Mouse (Mus musculus) erythroid progenitor cell, adult 5-6 weeks (primary cell): ENCODE results near the gene 5730455P16Rik. TPM values are rescaled to one million over a fixed set of nuclear protein-coding genes. Genes with fewer than 3 reads are reported as not detected.
"Not testable (repeated sequence)": the region's sequence is repeated elsewhere in the genome, so short reads cannot be mapped to it uniquely, and the experiment has no call there.

Experiments used
- ATAC-seq: replicated peaks from 2 replicates; pipeline ENCODE4 v1.8.0; 2016; ENCODE audit warnings: moderate number of reproducible peaks, mild to moderate bottlenecking, moderate TSS enrichment, inconsistent platforms; ENCODE audit not compliant: poor library complexity, low FRiP score, severe bottlenecking
- total RNA-seq, 2 experiments: library from RNA; stranded (forward) in 1 of 2; stranded (reverse) in 1 of 2; fragments of 150-400 nt in 1 of 2; fragments of 186-747, 209-891 nt in 1 of 2; gene quantifications; 2 replicates each; pipeline versions ENCODE4 v1.2.3 to v1.2.4; 2015 to 2017; ENCODE audit warnings: low replicate concordance in 2 of 2

Gene 5730455P16Rik
- total RNA-seq, 2 experiments from 2014 or later: 4.5 to 7.5 TPM

DNA sequence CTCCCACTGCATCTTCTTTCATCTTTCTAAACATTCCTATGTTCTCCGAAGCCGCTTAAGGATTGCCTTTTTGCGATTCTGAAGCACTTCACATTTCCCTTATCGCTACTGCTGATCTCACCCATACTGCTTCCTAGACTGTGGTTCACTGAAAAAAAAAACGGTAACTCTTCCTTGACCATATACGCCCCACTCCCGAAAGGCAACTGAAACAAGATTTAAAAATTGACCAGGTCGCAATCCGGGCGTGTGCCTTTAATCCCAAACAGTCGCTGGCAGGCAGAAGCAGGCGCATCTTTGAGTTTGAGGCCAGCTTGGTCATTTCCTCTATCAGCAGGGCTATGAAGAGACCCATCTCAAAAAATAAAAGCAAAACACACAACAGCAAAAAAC, 4.8 kb upstream of the 5730455P16Rik start:
- ATAC-seq: peak; percentile 47

- ATAC-seq: not testable (repeated sequence)
Observed at GRCm38 (mm10) chr11:80379184-80379583, 1.4 kb upstream of the 5730455P16Rik start.

- ATAC-seq: not testable (repeated sequence)
Observed at GRCm38 (mm10) chr11:80378452-80379068, 726 bp upstream of the 5730455P16Rik start.

- no peak for ATAC-seq
Observed at GRCm38 (mm10) chr11:80376651-80377050, 1.2 kb downstream of the 5730455P16Rik start.

DNA sequence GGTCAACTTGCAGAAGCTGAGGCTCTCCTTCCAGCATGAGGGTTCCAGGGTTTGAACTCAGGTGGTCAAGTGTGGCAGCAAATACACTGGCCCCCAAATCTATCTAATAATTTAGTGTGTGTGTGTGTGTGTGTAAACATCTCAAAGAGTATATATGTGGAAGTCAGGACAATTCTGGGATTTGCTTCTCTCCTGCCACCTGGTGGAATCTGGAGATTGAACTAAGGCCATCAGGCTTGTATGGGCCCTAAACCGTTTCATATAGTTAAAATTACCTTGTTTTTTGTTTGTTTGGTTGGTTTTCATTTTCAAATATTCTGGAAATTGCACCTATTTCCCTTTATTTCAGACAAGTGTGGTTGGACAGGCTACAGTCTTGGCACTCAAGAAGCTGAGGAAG, 8.9 kb downstream of the 5730455P16Rik start:
- no peak for ATAC-seq

DNA sequence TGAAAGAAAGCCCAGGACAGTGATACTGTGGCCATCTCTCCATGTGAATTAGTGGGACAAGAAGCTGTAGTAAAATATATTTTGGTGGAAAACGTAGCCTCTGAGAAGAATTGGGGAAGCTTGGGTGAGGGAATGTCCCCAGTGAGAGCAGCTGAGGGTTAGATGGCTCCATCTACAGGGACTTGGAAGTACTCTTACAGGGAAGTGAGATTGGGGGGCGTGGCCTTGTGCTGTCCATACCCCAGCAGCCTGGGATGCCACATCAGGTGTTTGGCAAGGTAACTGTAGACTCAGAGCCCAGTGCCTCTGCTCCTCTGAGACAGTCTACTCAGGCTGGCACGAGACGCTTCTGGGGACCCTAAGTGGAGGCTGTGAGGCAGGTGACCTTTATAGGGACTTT, 23.0 kb downstream of the 5730455P16Rik start:
- no peak for ATAC-seq

DNA sequence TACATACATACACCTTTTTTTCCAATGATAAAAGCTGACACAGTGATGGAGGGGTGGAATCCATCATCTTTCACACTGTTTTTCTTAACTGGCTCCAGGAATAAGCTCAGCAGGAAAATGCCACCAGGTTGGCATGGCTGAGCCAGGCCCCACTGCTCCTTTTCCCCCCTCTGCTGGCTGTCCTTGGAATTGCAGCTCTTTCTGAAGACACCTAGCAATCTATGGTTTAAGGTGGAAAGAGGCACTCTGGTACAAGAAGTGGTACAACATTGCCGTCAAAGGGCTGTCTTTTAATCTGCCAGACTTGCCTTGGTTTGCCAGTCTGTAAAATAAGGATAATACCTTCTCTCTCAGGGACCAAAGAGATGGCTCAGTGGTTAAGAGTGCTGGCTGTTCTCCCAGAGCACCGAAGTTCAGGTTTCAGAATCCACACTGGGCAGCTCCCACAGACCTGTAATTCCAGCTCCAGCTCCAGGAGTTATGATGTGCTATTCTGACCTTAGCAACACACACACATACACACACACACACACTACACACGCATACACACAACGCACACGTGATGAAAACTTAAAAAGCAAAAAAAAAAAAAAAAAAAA, 25.9 kb downstream of the 5730455P16Rik start:
- peak; percentile 91 for ATAC-seq

DNA sequence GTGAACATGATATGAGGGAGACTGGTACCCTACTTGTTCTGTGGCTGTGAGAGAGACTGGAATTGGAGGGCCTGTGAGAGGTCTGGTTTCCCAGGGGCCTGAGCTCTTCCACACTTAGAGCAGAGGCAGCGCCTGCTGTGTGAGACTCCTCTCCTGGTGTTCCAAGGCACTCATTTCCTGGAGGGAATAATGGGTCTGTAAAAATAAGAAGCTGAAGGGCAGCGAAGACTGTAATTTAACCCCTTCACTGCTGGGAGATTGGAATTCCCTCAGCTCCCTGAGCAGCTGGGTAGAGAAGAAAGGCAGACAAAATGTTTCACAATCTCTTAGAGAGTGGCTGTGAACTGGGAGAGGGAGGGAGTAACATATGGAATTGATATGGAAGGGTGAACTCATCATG, 35.4 kb downstream of the 5730455P16Rik start:
- ATAC-seq: no peak

DNA sequence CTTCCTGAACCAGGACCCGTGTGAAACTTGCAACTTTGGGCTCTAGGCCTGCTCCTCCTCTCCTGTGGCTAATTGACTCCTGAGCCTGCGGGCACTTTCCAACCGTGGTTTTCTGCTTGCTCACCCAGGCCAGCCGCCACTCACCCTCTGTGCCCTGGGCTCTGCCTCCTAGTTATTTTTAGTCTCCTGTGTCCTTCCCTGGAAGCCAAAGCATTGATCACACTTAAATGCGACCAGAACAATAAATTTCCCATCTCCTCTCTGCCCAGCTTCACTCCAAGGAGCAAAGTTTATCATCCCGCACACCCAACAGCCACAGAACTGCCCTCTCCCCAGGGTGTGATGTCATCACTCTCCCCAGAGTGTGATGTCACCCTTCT, 41.5 kb downstream of the 5730455P16Rik start:
- ATAC-seq: no peak

- no peak for ATAC-seq
Observed at GRCm38 (mm10) chr11:80335609-80336350, 42.1 kb downstream of the 5730455P16Rik start.

GRCm38 (mm10) chr11:80332709-80333400, 45.0 kb downstream of the 5730455P16Rik start:
- no peak for ATAC-seq

DNA sequence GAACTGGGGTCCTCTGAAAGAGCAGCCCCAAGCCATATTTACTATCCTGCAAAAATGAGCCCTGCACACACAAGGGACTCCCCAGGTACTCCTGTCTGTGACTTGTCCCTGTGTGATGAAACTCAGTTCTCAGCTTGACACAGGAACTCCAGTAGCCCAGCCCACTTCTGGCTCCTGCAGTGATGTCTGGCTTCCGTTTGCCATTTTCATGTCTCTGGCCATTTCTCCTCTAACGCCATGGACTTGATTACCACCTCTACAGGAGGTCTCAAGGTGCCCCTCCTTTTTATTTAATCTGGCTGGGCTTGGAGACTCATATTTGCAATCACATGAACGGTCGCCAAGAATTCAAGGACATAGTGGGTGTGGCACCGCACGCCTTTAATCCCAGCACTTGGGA, 53.2 kb downstream of the 5730455P16Rik start:
- no peak for ATAC-seq

- ATAC-seq: no peak
Observed at GRCm38 (mm10) chr11:80323255-80323654, 54.6 kb downstream of the 5730455P16Rik start.

- ATAC-seq: 0 out of 2 replicates have a peak, but pooled peaks have one; percentile 17
Observed at GRCm38 (mm10) chr11:80315743-80316639, 61.8 kb downstream of the 5730455P16Rik start.

- ATAC-seq: no peak
Observed at GRCm38 (mm10) chr11:80313944-80314343, 63.9 kb downstream of the 5730455P16Rik start.

GRCm38 (mm10) chr11:80313462-80313861, 64.4 kb downstream of the 5730455P16Rik start:
- ATAC-seq: no peak

DNA sequence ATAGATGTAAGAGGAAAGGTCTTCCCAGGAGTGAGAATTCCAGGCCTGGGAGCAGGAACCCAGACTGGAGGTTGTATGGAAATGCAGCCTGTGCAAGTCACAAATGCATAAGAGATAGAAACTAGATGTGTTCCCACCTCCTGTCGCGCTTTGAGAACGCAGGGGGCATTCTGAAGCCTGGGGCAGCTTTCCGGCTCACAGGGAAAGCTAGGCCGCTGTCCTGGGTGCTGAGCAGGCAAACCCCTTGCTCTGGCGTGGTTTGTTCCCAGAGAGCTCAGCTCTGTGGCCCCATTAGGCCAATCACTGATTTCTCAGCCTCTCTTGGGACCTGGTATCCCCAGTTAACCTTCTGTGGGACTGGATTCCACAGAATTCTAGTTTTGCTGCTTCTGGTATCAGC, 65.3 kb downstream of the 5730455P16Rik start:
- no peak for ATAC-seq

DNA sequence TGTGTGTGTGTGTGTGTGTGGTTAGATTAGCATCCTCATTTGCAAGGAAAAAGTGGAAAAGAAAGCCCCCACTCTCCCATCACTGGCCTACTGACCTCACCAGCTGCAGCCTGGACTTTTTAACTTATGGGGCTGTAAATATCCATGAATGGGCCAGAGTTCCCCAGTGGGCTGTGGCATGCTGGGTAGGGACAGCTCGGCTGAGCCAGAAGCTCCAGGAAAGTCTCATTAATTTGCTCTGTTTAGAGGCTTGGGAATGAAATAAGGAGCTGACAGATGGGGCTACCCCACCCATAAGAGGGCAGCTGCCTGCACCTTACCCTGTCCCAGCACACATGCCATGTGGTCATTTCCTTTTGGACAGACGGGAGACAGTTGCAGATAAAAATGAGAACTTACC, 65.8 kb downstream of the 5730455P16Rik start:
- no peak for ATAC-seq

GRCm38 (mm10) chr11:80311271-80311670, 66.6 kb downstream of the 5730455P16Rik start:
- no peak for ATAC-seq
